Mouse (Mus musculus): Measurements from ENCODE around the gene Rab1b. TPM values are rescaled to one million over a fixed set of nuclear protein-coding genes. Genes with fewer than 3 reads are reported as not detected.

Rab1b gene
- polyA plus RNA-seq, 1 experiment from 2014 or later, result 295 TPM

- 65% methylated on average over 5 of the region's 5 CpGs for WGBS
- H3K4me3 ChIP-seq (ENCODE audit: low read length), result peak overlapping the region; percentile 62
- peaks cover 19% of the 10 kb centered on the region for H3K27me3 ChIP-seq (ENCODE audit: control insufficient read depth, insufficient read depth, low read depth, low read length)
- H3K27ac ChIP-seq (ENCODE audit: low read length), result peak overlapping the region; percentile 20; the same call in 1 of the 2 replicates
- peak overlapping the region; percentile 48 for H3K9ac ChIP-seq (ENCODE audit: low read length)
- ATAC-seq (ENCODE audit: low read depth), result no peak
- H3K9me3 ChIP-seq (ENCODE audit: control insufficient read depth, low read length), result no peaks in the 10 kb centered on the region
- peak overlapping the region; percentile 83 for H3K4me2 ChIP-seq (ENCODE audit: low read depth, low read length)
- no peaks in the 10 kb centered on the region for H3K36me3 ChIP-seq (ENCODE audit: control insufficient read depth, insufficient read depth, low read length)
- H3K4me1 ChIP-seq (replicated peaks; ENCODE audit: control insufficient read depth, insufficient read depth, low read length), result peaks cover 28% of the 10 kb centered on the region
These were observed 37.4 kb downstream of the Rab1b start for GRCm38 (mm10) chr19:5069486-5069885.

- Histone ChIP-seq H3K27ac (ENCODE audit: low read length) (no peak overlapping the region; the same call in 1 of the 2 replicates), H3K27me3 (ENCODE audit: control insufficient read depth, insufficient read depth, low read depth, low read length) (peaks cover 19% of the 10 kb centered on the region), H3K4me1 (replicated peaks; ENCODE audit: control insufficient read depth, insufficient read depth, low read length) (peaks cover 28% of the 10 kb centered on the region), H3K4me3 (ENCODE audit: low read length) (peak overlapping the region; percentile 62), H3K36me3 (ENCODE audit: control insufficient read depth, insufficient read depth, low read length) (no peaks in the 10 kb centered on the region), H3K9me3 (ENCODE audit: control insufficient read depth, low read length) (no peaks in the 10 kb centered on the region), H3K4me2 (ENCODE audit: low read depth, low read length) (peak overlapping the region; percentile 83), H3K9ac (ENCODE audit: low read length) (peak overlapping the region; percentile 76)
- 23% methylated on average over 21 of the region's 21 CpGs for WGBS
- ATAC-seq (ENCODE audit: low read depth), result no peak
These were observed 38.2 kb downstream of the Rab1b start for GRCm38 (mm10) chr19:5068570-5069234.

- H3K9me3 ChIP-seq (ENCODE audit: control insufficient read depth, low read length), result no peaks in the 10 kb centered on the region
- peak within 1 kb of the TSS; percentile 76 for H3K9ac ChIP-seq (ENCODE audit: low read length)
- H3K27ac ChIP-seq (ENCODE audit: low read length), result peak within 1 kb of the TSS; percentile 71
- peak; percentile 82 for ATAC-seq (ENCODE audit: low read depth)
- peaks cover 19% of the 10 kb centered on the region for H3K27me3 ChIP-seq (ENCODE audit: control insufficient read depth, insufficient read depth, low read depth, low read length)
- peak within 1 kb of the TSS; percentile 62 for H3K4me3 ChIP-seq (ENCODE audit: low read length)
- WGBS, result 1% methylated on average over 55 of the region's 56 CpGs
- no peaks in the 10 kb centered on the region for H3K36me3 ChIP-seq (ENCODE audit: control insufficient read depth, insufficient read depth, low read length)
- H3K4me1 ChIP-seq (replicated peaks; ENCODE audit: control insufficient read depth, insufficient read depth, low read length), result peaks cover 28% of the 10 kb centered on the region
- peak within 1 kb of the TSS; percentile 83 for H3K4me2 ChIP-seq (ENCODE audit: low read depth, low read length)
These were observed 38.9 kb downstream of the Rab1b start, which contains the start of gene Cd248 for GRCm38 (mm10) chr19:5067867-5068569. TSS of gene Cd248 (plus strand) at chr19:5068078.

GRCm38 (mm10) chr19:5067040-5067799 is 39.7 kb downstream of the Rab1b start:
- Histone ChIP-seq H3K4me1 (replicated peaks; ENCODE audit: control insufficient read depth, insufficient read depth, low read length) (peaks cover 28% of the 10 kb centered on the region), H3K36me3 (ENCODE audit: control insufficient read depth, insufficient read depth, low read length) (no peaks in the 10 kb centered on the region), H3K27me3 (ENCODE audit: control insufficient read depth, insufficient read depth, low read depth, low read length) (peaks cover 19% of the 10 kb centered on the region), H3K9ac (ENCODE audit: low read length) (peak overlapping the region; percentile 37; the same call in 1 of the 2 replicates), H3K9me3 (ENCODE audit: control insufficient read depth, low read length) (no peaks in the 10 kb centered on the region), H3K4me3 (ENCODE audit: low read length) (peak overlapping the region; percentile 62), H3K4me2 (ENCODE audit: low read depth, low read length) (peak overlapping the region; percentile 83), H3K27ac (ENCODE audit: low read length) (peak overlapping the region; percentile 71)
- ATAC-seq (ENCODE audit: low read depth), result peak; percentile 11
- 6% methylated on average over 15 of the region's 15 CpGs for WGBS

GRCm38 (mm10) chr19:5065104-5065503 is 41.8 kb downstream of the Rab1b start:
- no peak overlapping the region for H3K27ac ChIP-seq (ENCODE audit: low read length)
- H3K4me1 ChIP-seq (replicated peaks; ENCODE audit: control insufficient read depth, insufficient read depth, low read length), result peaks cover 34% of the 10 kb centered on the region
- no peak overlapping the region for H3K4me3 ChIP-seq (ENCODE audit: low read length)
- H3K27me3 ChIP-seq (ENCODE audit: control insufficient read depth, insufficient read depth, low read depth, low read length), result peaks cover 14% of the 10 kb centered on the region
- H3K9me3 ChIP-seq (ENCODE audit: control insufficient read depth, low read length), result no peaks in the 10 kb centered on the region
- H3K9ac ChIP-seq (ENCODE audit: low read length), result no peak overlapping the region
- H3K4me2 ChIP-seq (ENCODE audit: low read depth, low read length), result no peak overlapping the region
- WGBS, result 31% methylated on average over 7 of the region's 7 CpGs
- ATAC-seq (ENCODE audit: low read depth), result no peak
- no peaks in the 10 kb centered on the region for H3K36me3 ChIP-seq (ENCODE audit: control insufficient read depth, insufficient read depth, low read length)

- peaks cover 48% of the 10 kb centered on the region for H3K4me1 ChIP-seq (replicated peaks; ENCODE audit: control insufficient read depth, insufficient read depth, low read length)
These were observed 44.4 kb downstream of the Rab1b start for GRCm38 (mm10) chr19:5062446-5062845.

GRCm38 (mm10) chr19:5062041-5062440 is 44.8 kb downstream of the Rab1b start:
- no peak overlapping the region for H3K4me3 ChIP-seq (ENCODE audit: low read length)
- ATAC-seq (ENCODE audit: low read depth), result no peak
- H3K4me1 ChIP-seq (replicated peaks; ENCODE audit: control insufficient read depth, insufficient read depth, low read length), result peaks cover 45% of the 10 kb centered on the region
- no peak overlapping the region for H3K4me2 ChIP-seq (ENCODE audit: low read depth, low read length)
- H3K36me3 ChIP-seq (ENCODE audit: control insufficient read depth, insufficient read depth, low read length), result no peaks in the 10 kb centered on the region
- H3K9ac ChIP-seq (ENCODE audit: low read length), result no peak overlapping the region
- no peak overlapping the region for H3K27ac ChIP-seq (ENCODE audit: low read length)
- 67% methylated on average over 5 of the region's 5 CpGs for WGBS
- H3K27me3 ChIP-seq (ENCODE audit: control insufficient read depth, insufficient read depth, low read depth, low read length), result no peaks in the 10 kb centered on the region
- H3K9me3 ChIP-seq (ENCODE audit: control insufficient read depth, low read length), result no peaks in the 10 kb centered on the region

More at GRCm38 (mm10) chr19:5062446-5062845, 44.4 kb downstream of the Rab1b start:
- H3K9me3 ChIP-seq (ENCODE audit: control insufficient read depth, low read length), result no peaks in the 10 kb centered on the region
- no peaks in the 10 kb centered on the region for H3K36me3 ChIP-seq (ENCODE audit: control insufficient read depth, insufficient read depth, low read length)
- no peaks in the 10 kb centered on the region for H3K27me3 ChIP-seq (ENCODE audit: control insufficient read depth, insufficient read depth, low read depth, low read length)
- no peak for ATAC-seq (ENCODE audit: low read depth)
- 69% methylated on average over 6 of the region's 6 CpGs for WGBS
- H3K4me3 ChIP-seq (ENCODE audit: low read length), result no peak overlapping the region
- no peak overlapping the region for H3K27ac ChIP-seq (ENCODE audit: low read length)
- H3K4me2 ChIP-seq (ENCODE audit: low read depth, low read length), result no peak overlapping the region
- H3K9ac ChIP-seq (ENCODE audit: low read length), result no peak overlapping the region

- Histone ChIP-seq H3K27me3 (ENCODE audit: control insufficient read depth, insufficient read depth, low read depth, low read length) (no peaks in the 10 kb centered on the region), H3K9ac (ENCODE audit: low read length) (peak overlapping the region; percentile 51), H3K9me3 (ENCODE audit: control insufficient read depth, low read length) (no peaks in the 10 kb centered on the region), H3K36me3 (ENCODE audit: control insufficient read depth, insufficient read depth, low read length) (no peaks in the 10 kb centered on the region), H3K4me2 (ENCODE audit: low read depth, low read length) (no peak overlapping the region; the same call in 1 of the 2 replicates), H3K4me3 (ENCODE audit: low read length) (no peak overlapping the region), H3K27ac (ENCODE audit: low read length) (peak overlapping the region; percentile 68), H3K4me1 (replicated peaks; ENCODE audit: control insufficient read depth, insufficient read depth, low read length) (peaks cover 49% of the 10 kb centered on the region)
- 26% methylated on average over 5 of the region's 5 CpGs for WGBS
- peak; percentile 65 for ATAC-seq (ENCODE audit: low read depth)
These were observed 46.2 kb downstream of the Rab1b start for GRCm38 (mm10) chr19:5060365-5061330.
